Mouse (Mus musculus) ES-Bruce4 (cell line): ENCODE measurements around the gene Atp2a2. TPM values are rescaled to one million over a fixed set of nuclear protein-coding genes. Genes with fewer than 3 reads are reported as not detected.

ENCODE experiments used
- H3K27ac ChIP-seq: 2 replicates; pipeline ENCODE4 v1.5.1; 2012; ENCODE audit warnings: low read length, inconsistent platforms; ENCODE audit not compliant: insufficient read depth
- H3K27me3 ChIP-seq: 2 replicates; pipeline ENCODE4 v1.6.1; 2012; ENCODE audit warnings: mild to moderate bottlenecking, low read length, inconsistent platforms; ENCODE audit not compliant: control insufficient read depth, poor library complexity, insufficient read depth, severe bottlenecking
- H3K36me3 ChIP-seq: 2 replicates; pipeline ENCODE4 v1.6.1; 2012; ENCODE audit warnings: inconsistent platforms, mild to moderate bottlenecking, low read length, moderate library complexity; ENCODE audit not compliant: control insufficient read depth, poor library complexity, insufficient read depth, severe bottlenecking
- H3K4me1 ChIP-seq: one replicate; pipeline ENCODE4 v1.8.1; 2011; ENCODE audit warnings: low read length; ENCODE audit not compliant: control insufficient read depth, insufficient read depth
- H3K4me3 ChIP-seq: 2 replicates; pipeline ENCODE4 v1.5.1; 2011; ENCODE audit warnings: low read depth, mild to moderate bottlenecking, low read length
- H3K9ac ChIP-seq: 2 replicates; pipeline ENCODE4 v1.6.1; 2012; ENCODE audit warnings: low read depth, mild to moderate bottlenecking, inconsistent platforms; ENCODE audit not compliant: poor library complexity, severe bottlenecking
- H3K9me3 ChIP-seq: replicated peaks from 2 replicates; pipeline ENCODE4 v1.6.1; 2012; ENCODE audit warnings: mild to moderate bottlenecking, low read length, inconsistent platforms; ENCODE audit not compliant: control insufficient read depth, poor library complexity, insufficient read depth, severe bottlenecking
- CTCF ChIP-seq: IDR thresholded peaks from one replicate; pipeline ENCODE4 v1.8.1; 2011; ENCODE audit warnings: low read depth, low read length
- EP300 ChIP-seq: IDR thresholded peaks from 2 replicates; pipeline ENCODE4 v1.6.1; 2011; ENCODE audit warnings: low read depth, low read length; ENCODE audit not compliant: insufficient read depth
- POLR2A ChIP-seq: IDR thresholded peaks from one replicate; pipeline ENCODE4 v1.8.1; 2011; ENCODE audit warnings: low read length; ENCODE audit not compliant: insufficient read depth
- polyA plus RNA-seq: library from polyadenylated mRNA; stranded (reverse); fragments of >200 nt; gene quantifications from 2 replicates; pipeline ENCODE4 v1.2.4, GENCODE M21; 2011; ENCODE audit warnings: low read depth; ENCODE audit not compliant: missing spikeins, insufficient read depth, insufficient read length

Gene Atp2a2
- polyA plus RNA-seq, 1 experiment, result 177 TPM

GRCm38 (mm10) chr5:122496990-122497389 is 5.0 kb downstream of the Atp2a2 start:
- no peak overlapping the region for H3K9ac ChIP-seq

DNA sequence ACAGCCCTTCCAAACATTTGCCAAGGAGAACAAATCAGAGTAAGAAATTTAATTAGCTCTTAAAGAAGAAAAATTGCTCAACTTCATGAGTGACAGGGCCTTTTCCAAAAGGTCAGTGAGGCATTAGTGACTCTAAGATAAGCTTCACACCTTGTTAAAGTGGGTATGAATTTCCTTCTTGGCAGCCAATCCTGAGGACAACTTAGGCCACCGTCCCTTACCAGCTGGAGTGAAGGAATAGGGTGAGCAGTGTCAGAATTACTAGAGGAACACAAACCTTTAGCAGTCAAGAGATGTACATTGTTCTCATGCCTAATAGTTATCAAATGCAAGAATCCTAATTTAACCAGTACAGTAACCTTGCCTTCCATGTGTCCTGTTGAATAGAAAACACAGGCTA is 7.6 kb downstream of the Atp2a2 start:
- Histone ChIP-seq H3K36me3 (peaks cover 77% of the 10 kb centered on the region), H3K4me3 (no peak overlapping the region), H3K9me3 (no peaks in the 10 kb centered on the region), H3K27me3 (no peaks in the 10 kb centered on the region), H3K27ac (no peak overlapping the region), H3K9ac (no peak overlapping the region), H3K4me1 (no peaks in the 10 kb centered on the region)
- TF ChIP-seq EP300, result no peak

More at GRCm38 (mm10) chr5:122496990-122497389, 5.0 kb downstream of the Atp2a2 start:
- no peaks in the 10 kb centered on the region for H3K4me1 ChIP-seq
- TF ChIP-seq EP300 (no peak), CTCF (no peak), POLR2A (no peak)
- no peaks in the 10 kb centered on the region for H3K9me3 ChIP-seq
- H3K36me3 ChIP-seq, result peaks cover 63% of the 10 kb centered on the region
- H3K27ac ChIP-seq, result no peak overlapping the region
- no peak overlapping the region for H3K4me3 ChIP-seq
- H3K27me3 ChIP-seq, result no peaks in the 10 kb centered on the region

DNA sequence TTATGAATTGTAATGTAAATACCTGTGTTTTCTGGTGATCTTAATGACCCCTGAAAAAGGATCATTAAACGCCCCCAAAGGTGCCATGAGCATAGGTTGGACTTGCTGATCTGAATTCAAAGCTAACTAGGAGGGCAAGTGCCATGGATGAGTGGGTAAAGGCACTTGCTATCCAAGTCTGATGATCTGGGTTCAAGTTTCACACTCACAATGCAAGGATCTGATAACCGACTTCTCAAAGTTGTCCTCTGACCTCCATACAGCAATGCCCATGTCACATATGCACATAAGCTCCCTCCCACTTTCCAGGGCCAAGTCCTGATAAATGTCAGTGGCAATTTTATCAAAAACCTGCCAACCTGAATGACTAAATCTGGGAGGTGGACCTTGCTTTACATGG is 9.0 kb downstream of the Atp2a2 start:
- no peak for TF ChIP-seq EP300
- TF ChIP-seq POLR2A, result no peak
- no peak for TF ChIP-seq CTCF
- Histone ChIP-seq H3K9ac (no peak overlapping the region), H3K27me3 (no peaks in the 10 kb centered on the region), H3K4me3 (no peak overlapping the region), H3K4me1 (no peaks in the 10 kb centered on the region), H3K36me3 (peaks cover 83% of the 10 kb centered on the region), H3K27ac (no peak overlapping the region), H3K9me3 (no peaks in the 10 kb centered on the region)

- TF ChIP-seq POLR2A, result no peak
- TF ChIP-seq EP300, result no peak
- TF ChIP-seq CTCF, result peak; percentile 5
- Histone ChIP-seq H3K36me3 (peaks cover 75% of the 10 kb centered on the region), H3K27me3 (no peaks in the 10 kb centered on the region), H3K27ac (no peak overlapping the region), H3K9ac (no peak overlapping the region), H3K4me3 (no peak overlapping the region), H3K4me1 (no peaks in the 10 kb centered on the region), H3K9me3 (no peaks in the 10 kb centered on the region)
Observed at GRCm38 (mm10) chr5:122491385-122491784, 10.6 kb downstream of the Atp2a2 start.

DNA sequence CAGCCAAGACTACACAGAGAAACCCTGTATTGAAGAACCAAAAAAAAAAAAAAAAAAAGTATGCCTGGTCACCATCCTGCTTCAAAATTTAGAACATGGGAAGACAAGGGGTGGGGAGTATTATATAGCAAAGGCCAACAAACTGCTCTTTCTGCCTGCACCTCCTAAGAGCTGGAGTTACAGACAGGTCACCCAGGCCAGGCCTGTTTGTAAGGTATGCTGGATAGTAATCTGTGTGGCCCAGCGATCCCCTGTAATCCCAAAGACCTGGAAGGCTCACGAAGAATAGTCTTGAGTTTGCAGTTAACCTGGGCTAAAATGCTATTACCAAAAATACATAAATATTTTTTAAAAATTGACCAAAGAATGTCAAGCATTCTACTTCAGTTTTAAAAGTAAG is 11.9 kb downstream of the Atp2a2 start:
- no peaks in the 10 kb centered on the region for H3K27me3 ChIP-seq
- H3K4me1 ChIP-seq, result no peaks in the 10 kb centered on the region
- H3K9me3 ChIP-seq, result no peaks in the 10 kb centered on the region
- H3K36me3 ChIP-seq, result peaks cover 75% of the 10 kb centered on the region
- TF ChIP-seq POLR2A (no peak), CTCF (no peak), EP300 (no peak)
- H3K4me3 ChIP-seq, result no peak overlapping the region
- no peak overlapping the region for H3K27ac ChIP-seq
- no peak overlapping the region for H3K9ac ChIP-seq

DNA sequence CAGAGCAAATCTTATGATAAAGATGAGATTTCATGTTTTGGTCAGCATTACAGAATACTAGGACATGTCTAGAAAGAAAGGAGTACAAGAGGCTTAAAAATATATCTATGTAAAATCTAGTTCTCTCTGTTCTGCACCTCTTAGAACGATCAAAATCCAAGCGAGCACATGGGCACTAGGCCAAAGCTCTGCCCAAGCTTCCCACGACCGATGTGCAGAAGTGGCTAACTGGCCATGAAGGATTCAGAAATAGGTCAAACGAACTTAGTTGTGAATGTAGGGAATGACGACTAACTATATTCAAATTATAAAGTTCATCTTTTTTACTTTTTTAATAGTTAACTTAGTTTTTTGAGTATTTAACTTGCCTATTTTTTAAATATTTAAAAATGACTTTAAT is 14.2 kb downstream of the Atp2a2 start:
- TF ChIP-seq EP300 (no peak), CTCF (no peak), POLR2A (no peak)
- Histone ChIP-seq H3K27me3 (no peaks in the 10 kb centered on the region), H3K27ac (no peak overlapping the region), H3K36me3 (peaks cover 77% of the 10 kb centered on the region), H3K4me3 (no peak overlapping the region), H3K9ac (no peak overlapping the region), H3K4me1 (no peaks in the 10 kb centered on the region), H3K9me3 (no peaks in the 10 kb centered on the region)
